Mouse (Mus musculus) kidney, adult 2 months (tissue): ENCODE measurements around the gene Nfib.

ENCODE experiments used
- CTCF ChIP-seq: fragments of 200-500 bp; conservative IDR thresholded peaks from 2 replicates; pipeline ENCODE4 v1.5.1; 2011; ENCODE audit warnings: low read depth, mild to moderate bottlenecking, control low read depth, low read length, moderate library complexity, mixed read lengths; ENCODE audit not compliant: insufficient read depth, insufficient read length
- POLR2A ChIP-seq: fragments of 200-500 bp; IDR thresholded peaks from one replicate; pipeline ENCODE4 v1.6.1; 2011; ENCODE audit warnings: low read depth, low read length, control low read depth

DNA sequence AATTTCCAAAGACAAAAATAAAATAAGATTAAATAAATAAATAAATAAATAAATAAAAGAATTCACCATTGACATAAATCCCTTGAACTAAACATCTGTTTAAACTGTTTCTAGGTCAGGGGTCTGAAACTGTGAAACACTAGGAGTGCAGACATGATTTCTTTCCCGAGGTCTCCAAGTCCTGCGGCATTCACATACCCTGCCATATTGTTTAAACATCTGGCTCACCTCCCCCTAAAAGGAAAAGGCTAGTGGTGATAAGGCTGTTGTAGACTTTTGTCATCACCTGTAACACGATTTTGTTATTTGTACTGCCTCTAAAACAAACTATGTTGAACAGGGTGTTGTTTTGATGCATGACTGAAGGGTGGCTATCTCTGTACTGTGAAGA lies 249.2 kb downstream of the Nfib start:
- TF ChIP-seq POLR2A = no peak
- TF ChIP-seq CTCF = no peak
